Mouse (Mus musculus) stomach, embryonic 15.5 days (tissue): ENCODE data around the gene 1810009A15Rik. TPM values are rescaled to one million over a fixed set of nuclear protein-coding genes. Genes with fewer than 3 reads are reported as not detected.
A peak's percentile ranks its signal among the peaks of the same experiment; 100 is the strongest.

Source experiments
- ATAC-seq: fragments of 200-750 bp; cut with Nextera tagmentation; 2 replicates; pipeline ENCODE4 v1.8.0; 2017; ENCODE audit warnings: low read depth, moderate number of reproducible peaks, moderate TSS enrichment; ENCODE audit not compliant: insufficient read depth, low FRiP score
- H3K27ac ChIP-seq: fragments of 300-500 bp; sonication (generic); 2 replicates; pipeline ENCODE4 v1.5.1; 2015; ENCODE audit warnings: mild to moderate bottlenecking, inconsistent platforms
- H3K27me3 ChIP-seq: fragments of 300-500 bp; sonication (generic); replicated peaks from 2 replicates; pipeline ENCODE4 v1.6.1; 2015; ENCODE audit warnings: inconsistent platforms
- H3K36me3 ChIP-seq: fragments of 300-500 bp; sonication (generic); 2 replicates; pipeline ENCODE4 v1.6.1; 2015; ENCODE audit warnings: inconsistent platforms
- H3K4me1 ChIP-seq: fragments of 300-500 bp; sonication (generic); 2 replicates; pipeline ENCODE4 v1.6.1; 2015; ENCODE audit warnings: inconsistent platforms
- H3K4me2 ChIP-seq: fragments of 300-500 bp; sonication (generic); 2 replicates; pipeline ENCODE4 v1.6.1; 2015; ENCODE audit warnings: mild to moderate bottlenecking, inconsistent platforms
- H3K4me3 ChIP-seq: fragments of 300-500 bp; sonication (generic); replicated peaks from 2 replicates; pipeline ENCODE4 v1.5.1; 2015; ENCODE audit warnings: inconsistent platforms
- H3K9ac ChIP-seq: fragments of 300-500 bp; sonication (generic); 2 replicates; pipeline ENCODE4 v1.6.1; 2015; ENCODE audit warnings: inconsistent platforms
- H3K9me3 ChIP-seq: fragments of 300-500 bp; sonication (generic); 2 replicates; pipeline ENCODE4 v1.6.1; 2016; ENCODE audit warnings: inconsistent platforms
- WGBS: fragments of 180-500 bp; shearing (Covaris S2); methylation state at CpG from one replicate; pipeline ENCODE4 v1.1.7; 2015; 5-methylcytosine and 5-hydroxymethylcytosine counted together
- polyA plus RNA-seq: library from polyadenylated mRNA; unstranded; fragments of >200 nt; fragmentation: Nextera tagmentation; extraction: Ambion mirVana; gene quantifications from 2 replicates; pipeline ENCODE4 v1.2.1, GENCODE M21; 2015

The 1810009A15Rik gene
- polyA plus RNA-seq, 1 experiment from 2014 or later: 82.9 TPM

DNA sequence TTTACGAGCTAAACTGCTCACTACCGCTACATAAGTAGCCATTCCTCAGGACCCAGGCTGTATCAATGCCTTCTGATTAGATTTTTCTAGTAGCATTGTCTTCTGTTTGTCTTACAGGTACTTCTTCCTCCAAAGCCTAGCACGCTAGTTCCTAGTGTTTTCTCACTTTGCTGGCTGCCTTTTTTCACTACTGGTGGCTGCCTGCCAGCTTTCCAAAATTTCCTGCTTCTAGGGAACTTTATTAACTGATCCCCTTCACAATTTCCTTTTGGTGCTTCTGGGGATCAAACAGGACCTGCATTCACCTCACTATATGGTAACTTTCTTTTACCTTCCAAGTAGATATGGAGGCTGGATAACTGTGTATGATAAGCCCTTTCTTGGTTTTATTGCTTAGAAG lies 10.4 kb downstream of the 1810009A15Rik start:
- no peak for ATAC-seq
- peak overlapping the region; percentile 35 for H3K9ac ChIP-seq
- peaks cover 27% of the 10 kb centered on the region for H3K4me1 ChIP-seq
- H3K4me2 ChIP-seq: peak overlapping the region; percentile 69
- peaks cover 29% of the 10 kb centered on the region for H3K36me3 ChIP-seq
- no peaks in the 10 kb centered on the region for H3K9me3 ChIP-seq
- peak overlapping the region; percentile 66 for H3K4me3 ChIP-seq
- H3K27ac ChIP-seq: no peak overlapping the region
- no peaks in the 10 kb centered on the region for H3K27me3 ChIP-seq
- WGBS: 26% methylated on average over 3 of the region's 3 CpGs

DNA sequence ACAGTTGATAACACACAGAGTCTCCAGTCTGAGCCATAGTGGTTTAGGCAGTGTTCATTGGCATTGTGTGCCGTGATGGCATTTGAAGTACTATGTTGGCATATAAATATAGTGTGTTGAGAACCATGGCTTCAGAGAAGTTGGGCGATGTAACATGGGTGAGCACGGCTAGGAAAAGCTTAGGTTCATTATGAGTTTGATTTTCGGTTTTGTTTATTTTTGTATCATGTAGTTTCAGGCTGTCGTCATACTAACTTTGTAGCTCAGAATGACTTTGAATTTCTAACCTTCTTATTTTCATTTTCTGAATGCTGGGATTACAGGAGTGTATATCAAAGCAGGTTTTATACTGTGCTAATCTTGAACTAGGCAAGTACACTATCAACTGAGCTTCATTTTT lies 14.8 kb downstream of the 1810009A15Rik start:
- ATAC-seq: no peak
- H3K4me2 ChIP-seq: no peak overlapping the region
- no peak overlapping the region for H3K27ac ChIP-seq
- no peak overlapping the region for H3K9ac ChIP-seq
- H3K4me3 ChIP-seq: no peak overlapping the region
- WGBS: 92% methylated on average over 5 of the region's 5 CpGs
- peaks cover 45% of the 10 kb centered on the region for H3K36me3 ChIP-seq
- H3K4me1 ChIP-seq: peaks cover 8% of the 10 kb centered on the region
- H3K9me3 ChIP-seq: no peaks in the 10 kb centered on the region
- H3K27me3 ChIP-seq: no peaks in the 10 kb centered on the region

DNA sequence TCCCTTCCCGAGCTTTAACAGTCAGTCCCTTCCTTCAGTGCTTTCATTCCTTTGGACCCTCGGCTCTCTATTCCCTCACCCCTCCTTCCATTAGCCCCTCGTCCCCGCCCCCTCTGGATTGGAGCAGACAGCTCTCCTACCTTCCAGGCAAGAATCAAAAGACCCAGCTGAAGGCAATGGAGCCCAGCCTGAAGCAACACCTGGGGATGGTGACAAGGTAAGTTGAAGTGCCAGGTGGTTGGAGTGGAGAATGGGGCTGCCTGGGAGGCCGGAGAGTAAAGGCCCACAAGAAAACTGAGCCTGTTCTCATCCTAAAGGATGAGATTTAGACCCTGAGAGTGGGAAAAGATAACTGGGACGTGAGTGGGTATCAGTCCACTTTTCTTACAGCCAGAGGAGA lies 19.9 kb downstream of the 1810009A15Rik start:
- Histone ChIP-seq H3K4me1 (no peaks in the 10 kb centered on the region), H3K9me3 (no peaks in the 10 kb centered on the region), H3K4me3 (no peak overlapping the region), H3K9ac (no peak overlapping the region), H3K4me2 (no peak overlapping the region), H3K27ac (no peak overlapping the region), H3K36me3 (peaks cover 78% of the 10 kb centered on the region), H3K27me3 (no peaks in the 10 kb centered on the region)
- no peak for ATAC-seq
- 85% methylated on average over 6 of the region's 6 CpGs for WGBS

DNA sequence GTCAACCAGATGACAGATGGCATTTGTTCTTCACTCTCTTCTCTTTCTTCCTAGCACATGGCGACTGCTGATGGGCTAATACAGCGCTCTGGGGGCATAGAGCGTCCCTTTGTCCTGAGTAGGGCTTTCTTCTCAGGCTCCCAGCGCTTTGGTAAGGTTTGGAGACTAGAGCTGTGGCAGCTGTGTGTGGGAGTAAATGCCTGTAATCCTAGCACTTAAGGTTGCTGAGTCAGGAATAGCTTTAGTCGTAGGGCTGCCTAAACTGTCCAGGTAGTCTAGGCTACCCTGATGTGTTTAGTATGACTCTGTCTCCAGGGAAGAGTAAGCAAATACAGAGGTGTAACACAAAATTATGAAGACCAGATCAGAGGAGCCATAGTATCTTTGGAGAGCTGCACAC lies 23.2 kb downstream of the 1810009A15Rik start:
- Histone ChIP-seq H3K27me3 (no peaks in the 10 kb centered on the region), H3K9ac (no peak overlapping the region), H3K36me3 (peaks cover 94% of the 10 kb centered on the region), H3K4me2 (no peak overlapping the region), H3K4me3 (no peak overlapping the region), H3K27ac (no peak overlapping the region), H3K9me3 (no peaks in the 10 kb centered on the region), H3K4me1 (no peaks in the 10 kb centered on the region)
- WGBS: 87% methylated on average over 5 of the region's 5 CpGs
- ATAC-seq: no peak

GRCm38 (mm10) chr19:8914212-8914611 lies 25.6 kb downstream of the 1810009A15Rik start:
- no peak for ATAC-seq
- Histone ChIP-seq H3K9me3 (no peaks in the 10 kb centered on the region), H3K9ac (no peak overlapping the region), H3K36me3 (peaks cover 73% of the 10 kb centered on the region), H3K4me3 (no peak overlapping the region), H3K4me1 (no peaks in the 10 kb centered on the region), H3K27ac (no peak overlapping the region), H3K27me3 (no peaks in the 10 kb centered on the region), H3K4me2 (no peak overlapping the region)
- WGBS: 90% methylated on average over 3 of the region's 3 CpGs

- 88% methylated on average over 3 of the region's 3 CpGs for WGBS
- Histone ChIP-seq H3K4me3 (no peak overlapping the region), H3K27ac (no peak overlapping the region), H3K36me3 (peaks cover 31% of the 10 kb centered on the region), H3K4me1 (peaks cover 12% of the 10 kb centered on the region; the same call in 1 of the 2 replicates), H3K27me3 (no peaks in the 10 kb centered on the region), H3K9me3 (no peaks in the 10 kb centered on the region), H3K4me2 (no peak overlapping the region), H3K9ac (no peak overlapping the region)
- ATAC-seq: no peak
Observed at GRCm38 (mm10) chr19:8919000-8919399, 30.3 kb downstream of the 1810009A15Rik start.

- no peaks in the 10 kb centered on the region for H3K9me3 ChIP-seq
- peak overlapping the region; percentile 89 for H3K27ac ChIP-seq
- H3K4me1 ChIP-seq: peaks cover 12% of the 10 kb centered on the region; the same call in 1 of the 2 replicates
- peak overlapping the region; percentile 79 for H3K4me3 ChIP-seq
- 62% methylated on average over 6 of the region's 6 CpGs for WGBS
- no peak for ATAC-seq
- H3K36me3 ChIP-seq: peaks cover 24% of the 10 kb centered on the region
- H3K9ac ChIP-seq: no peak overlapping the region
- no peaks in the 10 kb centered on the region for H3K27me3 ChIP-seq
- peak overlapping the region; percentile 65 for H3K4me2 ChIP-seq
Observed at GRCm38 (mm10) chr19:8919684-8920072, 31.0 kb downstream of the 1810009A15Rik start.

GRCm38 (mm10) chr19:8920073-8920736 lies 31.6 kb downstream of the 1810009A15Rik start, which contains the start of gene B3gat3:
B3gat3 (plus strand) TSS chr19:8920374.
- Histone ChIP-seq H3K36me3 (peaks cover 19% of the 10 kb centered on the region), H3K4me1 (peaks cover 12% of the 10 kb centered on the region; the same call in 1 of the 2 replicates), H3K9me3 (no peaks in the 10 kb centered on the region), H3K27me3 (no peaks in the 10 kb centered on the region), H3K4me2 (peak within 1 kb of the TSS; percentile 65), H3K4me3 (peak within 1 kb of the TSS; percentile 79), H3K27ac (peak within 1 kb of the TSS; percentile 89), H3K9ac (peak within 1 kb of the TSS; percentile 64)
- 3% methylated on average over 49 of the region's 50 CpGs for WGBS
- peak; percentile 97 for ATAC-seq

DNA sequence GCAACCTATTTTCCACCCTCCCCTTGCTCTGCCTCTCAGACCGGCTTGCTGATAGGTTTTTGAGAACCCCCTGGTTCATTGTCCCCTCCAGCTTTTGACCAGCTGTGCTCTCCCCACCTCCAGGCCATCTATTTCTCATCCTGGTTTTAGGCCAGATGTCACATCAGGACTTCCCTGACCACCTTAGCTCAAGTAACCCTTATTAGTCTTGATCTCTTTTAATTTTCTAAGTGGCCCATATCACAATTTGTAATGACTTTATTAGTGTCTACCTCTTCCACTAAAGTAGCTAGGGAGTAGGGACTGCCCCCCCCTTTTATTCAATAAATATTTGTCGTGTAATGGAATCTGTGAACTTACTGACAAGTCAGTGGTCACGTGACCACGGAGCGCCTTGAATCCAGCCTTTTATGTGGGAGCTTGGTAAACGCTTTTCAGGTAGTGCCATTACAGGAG lies 32.2 kb downstream of the 1810009A15Rik start:
- peak overlapping the region; percentile 89 for H3K27ac ChIP-seq
- H3K27me3 ChIP-seq: no peaks in the 10 kb centered on the region
- under 1% methylated on average over 6 of the region's 6 CpGs for WGBS
- H3K9me3 ChIP-seq: no peaks in the 10 kb centered on the region
- ATAC-seq: peak; percentile 17; the same call in 1 of the 2 replicates
- H3K4me3 ChIP-seq: peak overlapping the region; percentile 79
- peaks cover 17% of the 10 kb centered on the region for H3K36me3 ChIP-seq
- peak overlapping the region; percentile 65 for H3K4me2 ChIP-seq
- peak overlapping the region; percentile 64 for H3K9ac ChIP-seq
- H3K4me1 ChIP-seq: peaks cover 12% of the 10 kb centered on the region; the same call in 1 of the 2 replicates

DNA sequence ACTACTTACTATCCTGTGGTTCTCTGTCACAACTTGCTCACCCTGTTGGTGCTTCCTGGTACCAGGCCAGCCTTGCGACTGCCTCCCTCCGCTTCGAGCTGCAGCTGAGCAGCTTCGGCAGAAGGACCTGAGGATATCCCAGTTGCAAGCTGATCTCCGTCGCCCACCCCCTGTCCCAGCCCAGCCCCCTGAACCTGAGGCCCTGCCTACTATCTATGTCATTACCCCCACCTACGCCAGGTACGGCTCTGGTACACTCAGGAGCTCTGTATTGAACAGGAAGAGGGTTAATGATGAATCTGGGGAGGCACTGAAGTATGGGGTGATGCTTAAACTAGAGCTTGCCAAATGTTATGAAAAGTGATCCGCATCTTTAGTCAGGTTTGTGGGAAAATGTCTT lies 33.1 kb downstream of the 1810009A15Rik start:
- Histone ChIP-seq H3K36me3 (peaks cover 9% of the 10 kb centered on the region; the same call in 1 of the 2 replicates), H3K27me3 (no peaks in the 10 kb centered on the region), H3K9ac (no peak overlapping the region), H3K4me2 (peak overlapping the region; percentile 65), H3K27ac (no peak overlapping the region), H3K4me1 (peaks cover 12% of the 10 kb centered on the region; the same call in 1 of the 2 replicates), H3K9me3 (no peaks in the 10 kb centered on the region), H3K4me3 (peak overlapping the region; percentile 79; the same call in 1 of the 2 replicates)
- WGBS: 75% methylated on average over 9 of the region's 9 CpGs
- ATAC-seq: no peak

- ATAC-seq: no peak
- Histone ChIP-seq H3K9me3 (no peaks in the 10 kb centered on the region), H3K27me3 (no peaks in the 10 kb centered on the region), H3K4me2 (no peak overlapping the region), H3K27ac (no peak overlapping the region), H3K4me3 (no peak overlapping the region), H3K9ac (no peak overlapping the region), H3K36me3 (0 out of 2 replicates have a peak, but pooled peaks cover 6% of the 10 kb centered on the region), H3K4me1 (peaks cover 23% of the 10 kb centered on the region)
- WGBS: 82% methylated on average over 2 of the region's 2 CpGs
Observed at GRCm38 (mm10) chr19:8926766-8927165, 38.1 kb downstream of the 1810009A15Rik start.

GRCm38 (mm10) chr19:8927891-8928525 lies 39.4 kb downstream of the 1810009A15Rik start:
- peaks cover 22% of the 10 kb centered on the region for H3K4me1 ChIP-seq
- H3K9me3 ChIP-seq: no peaks in the 10 kb centered on the region
- WGBS: 79% methylated on average over 12 of the region's 12 CpGs
- ATAC-seq: no peak
- 0 out of 2 replicates have a peak, but pooled peaks cover 7% of the 10 kb centered on the region for H3K36me3 ChIP-seq
- no peak overlapping the region for H3K9ac ChIP-seq
- H3K4me3 ChIP-seq: no peak overlapping the region
- no peaks in the 10 kb centered on the region for H3K27me3 ChIP-seq
- no peak overlapping the region for H3K27ac ChIP-seq
- no peak overlapping the region for H3K4me2 ChIP-seq
